In the genomic region with DNA sequence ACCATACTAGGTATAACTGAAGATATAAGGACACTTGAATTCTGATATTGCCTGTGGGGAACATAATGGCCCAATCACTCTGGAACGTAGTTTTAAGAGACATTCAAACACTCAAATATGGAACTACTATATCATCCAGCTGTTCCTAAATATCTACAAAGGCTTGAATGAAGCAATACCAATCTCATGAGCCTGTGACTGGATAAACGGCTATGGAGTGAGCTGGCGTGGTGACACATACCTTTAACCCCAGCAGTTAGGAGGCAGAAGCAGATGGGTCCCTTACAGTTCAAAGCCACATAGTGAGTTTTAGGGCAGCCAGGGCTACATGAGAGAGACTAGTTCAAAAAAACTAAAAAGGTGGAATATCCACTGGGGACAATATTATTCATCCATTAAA, we compare ENCODE assay signal across 33 mouse cellular contexts. TPM values are rescaled to one million over a fixed set of nuclear protein-coding genes. Genes with fewer than 3 reads are reported as not detected.
A peak's percentile ranks its signal among the peaks of the same experiment; 100 is the strongest.
DNase-seq lines count a peak whose midpoint lies in the region; ATAC-seq and TF ChIP-seq lines count a peak whose summit lies in the region.
"Had no signal": no experiment of that assay in that cellular context is flagged by ENCODE, and none has a peak within 500 bp of the region (broad histone marks: within the 10 kb centered on the region; RNA-seq: fewer than 3 reads in every experiment).

No protein-coding gene starts in this region.

- H3K79me2 ChIP-seq in C2C12 (ENCODE audit: control insufficient read depth, insufficient read depth), result no peaks in the 10 kb centered on the region

- peaks cover 7% of the 10 kb centered on the region; the same call in 1 of the 2 replicates for H3K4me1 ChIP-seq in stomach, embryonic 15.5 days
- H3K4me1 ChIP-seq: liver, embryonic 15.5 days had no signal

- DNase-seq in layer of hippocampus, adult 2 months (ENCODE audit: low spot score in 2 of 2), result no peak
- DNase-seq in layer of hippocampus, adult 18-20 months (ENCODE audit: low spot score in 2 of 2), result no peak
- DNase-seq in 3134 (ENCODE audit: extremely low read depth, insufficient read length, low spot score), result peak; percentile 40
- no peak for DNase-seq in adrenal gland, adult 2 months
- no peak for DNase-seq in layer of hippocampus, postnatal 36 days
- DNase-seq: adrenal gland, postnatal 14 days; cerebellum, adult 11 months; cerebellum, adult 9-10 months; cerebellum, postnatal 36 days; heart, postnatal 14 days; kidney, adult 11 months; kidney, postnatal 4 days; layer of hippocampus, adult 9-11 months; right cerebral cortex, postnatal 25 days; thymus, postnatal 4 days had no signal

- ATAC-seq in stomach, embryonic 15.5 days (ENCODE audit: insufficient read depth, low FRiP score, low read depth), result no peak
- ATAC-seq: forebrain, embryonic 15.5 days; inflammation-experienced regulatory T-cells, adult 6 months; midbrain, embryonic 13.5 days; Patski had no signal

- no peaks in the 10 kb centered on the region for H3K27me3 ChIP-seq in C2C12 (ENCODE audit: control insufficient read depth, insufficient read depth, insufficient read length)
- no peaks in the 10 kb centered on the region for H3K27me3 ChIP-seq in stomach, embryonic 15.5 days (replicated peaks)
- H3K27me3 ChIP-seq: forebrain, embryonic 15.5 days; hindbrain, embryonic 15.5 days; limb, embryonic 12.5 days; liver, embryonic 15.5 days; megakaryocyte, embryonic 14.5 days; midbrain, embryonic 13.5 days; neural tube, embryonic 15.5 days; Patski had no signal

- no peak overlapping the region for H3K4me2 ChIP-seq in stomach, embryonic 15.5 days
- H3K4me2 ChIP-seq: forebrain, embryonic 15.5 days; hindbrain, embryonic 15.5 days; limb, embryonic 12.5 days; liver, embryonic 15.5 days; midbrain, embryonic 13.5 days; neural tube, embryonic 15.5 days had no signal

- no peaks in the 10 kb centered on the region for H3K79me3 ChIP-seq in C2C12 (ENCODE audit: low read depth)

- H3K9ac ChIP-seq in stomach, embryonic 15.5 days, result no peak overlapping the region
- H3K9ac ChIP-seq: forebrain, embryonic 15.5 days; hindbrain, embryonic 15.5 days; limb, embryonic 12.5 days; liver, embryonic 15.5 days; midbrain, embryonic 13.5 days; neural tube, embryonic 15.5 days had no signal

- H3K27ac ChIP-seq in layer of hippocampus, adult 2 months, result peak overlapping the region; percentile 7; the same call in 1 of the 2 replicates
- 0 out of 2 replicates have a peak overlapping the region, but pooled peaks have one; percentile 49 for H3K27ac ChIP-seq in stomach, embryonic 15.5 days
- H3K27ac ChIP-seq: forebrain, embryonic 10.5 days; forebrain, embryonic 15.5 days; hindbrain, embryonic 10.5 days; hindbrain, embryonic 15.5 days; left cerebral cortex, adult 2 months; liver, embryonic 15.5 days; midbrain, embryonic 13.5 days; neural tube, embryonic 15.5 days had no signal

- H3ac ChIP-seq in C2C12 (ENCODE audit: control insufficient read depth, insufficient read length, low read depth), result no peak overlapping the region

- H3K4me3 ChIP-seq in layer of hippocampus, adult 2 months, result no peak overlapping the region
- no peak overlapping the region for H3K4me3 ChIP-seq in C2C12 (ENCODE audit: insufficient read depth, poor library complexity, severe bottlenecking)
- H3K4me3 ChIP-seq in stomach, embryonic 15.5 days (replicated peaks), result no peak overlapping the region
- H3K4me3 ChIP-seq: forebrain, embryonic 10.5 days; forebrain, embryonic 15.5 days; hindbrain, embryonic 10.5 days; hindbrain, embryonic 15.5 days; left cerebral cortex, adult 2 months; limb, embryonic 12.5 days; liver, embryonic 15.5 days; megakaryocyte, embryonic 14.5 days; midbrain, embryonic 13.5 days; neural tube, embryonic 15.5 days had no signal

- TF ChIP-seq CTCF in layer of hippocampus, adult 2 months (conservative IDR thresholded peaks at IDR 0.05), result no peak
- no peak for TF ChIP-seq CTCF in C2C12 (IDR thresholded peaks at IDR 0.05; ENCODE audit: control insufficient read depth, insufficient read depth, insufficient read length)

- no peaks in the 10 kb centered on the region for H3K36me3 ChIP-seq in C2C12 (ENCODE audit: control insufficient read depth, insufficient read depth)
- no peaks in the 10 kb centered on the region for H3K36me3 ChIP-seq in stomach, embryonic 15.5 days
- H3K36me3 ChIP-seq: forebrain, embryonic 10.5 days; forebrain, embryonic 15.5 days; G1E; hindbrain, embryonic 10.5 days; hindbrain, embryonic 15.5 days; limb, embryonic 12.5 days; liver, embryonic 15.5 days; midbrain, embryonic 13.5 days; neural tube, embryonic 15.5 days had no signal

- 59% methylated on average over 3 of the region's 3 CpGs for WGBS in stomach, embryonic 15.5 days

- H3K9me3 ChIP-seq in stomach, embryonic 15.5 days, result no peaks in the 10 kb centered on the region
- H3K9me3 ChIP-seq: forebrain, embryonic 10.5 days; forebrain, embryonic 15.5 days; hindbrain, embryonic 10.5 days; hindbrain, embryonic 15.5 days; limb, embryonic 12.5 days; liver, embryonic 15.5 days; midbrain, embryonic 13.5 days; neural tube, embryonic 15.5 days had no signal

TF ChIP-seq in C2C12, 6 proteins besides CTCF, POLR2A, EP300 and RAD21:
- peak; percentile 84 for TF ChIP-seq CEBPB (IDR thresholded peaks at IDR 0.05; ENCODE audit: low read depth)
- TF ChIP-seq MYOD1 (IDR thresholded peaks at IDR 0.05; ENCODE audit: control insufficient read depth, insufficient read length, low read depth), result peak; percentile 71
- no peak for TF ChIP-seq MAX (IDR thresholded peaks at IDR 0.05)
- no peak for TF ChIP-seq FOSL1 (IDR thresholded peaks at IDR 0.05; ENCODE audit: insufficient read depth, low read length, poor library complexity, severe bottlenecking)
TF ChIP-seq in C2C12: peak in this region for 2.

RNA-seq across cellular contexts. Expression of a gene that starts 54.3 kb away (rescaled TPM):
- 1 to 10 TPM; 2.2 to 2.5 TPM for total RNA-seq in layer of hippocampus, adult 2 months (2021)
- total RNA-seq in layer of hippocampus, adult 18-20 months (2021), result 1 to 10 TPM; 1.5 to 3.5 TPM
- 0.33 TPM for polyA plus RNA-seq in C2C12 (2012; fragmentation: generic; extraction: Trizol)
- polyA plus RNA-seq in stomach, embryonic 15.5 days (2015; fragmentation: Nextera tagmentation; extraction: Ambion mirVana), result 0.51 and 0.86 TPM in 2 replicates
- total RNA-seq in adrenal gland, adult 2 months (2021), result not detected
- not detected in 2 replicates for polyA plus RNA-seq in adrenal gland, adult 2 months (2012; rRNA removed)
- 1 to 10 TPM; 1.7 to 1.9 TPM for total RNA-seq in layer of hippocampus, postnatal 36 days (2021)
- total RNA-seq: adrenal gland, postnatal 14 days; gastrocnemius, postnatal 4 days; heart, adult 8-10 months; heart, postnatal 14 days; liver, adult 2 months had no signal
- polyA plus RNA-seq: liver, adult 2 months had no signal

RNA-seq across cellular contexts. Expression of a gene that starts 54.4 kb away (rescaled TPM):
- 10 to 100 TPM; 21.5 to 24.7 TPM for total RNA-seq in layer of hippocampus, adult 2 months (2021)
- total RNA-seq in layer of hippocampus, adult 18-20 months (2021), result 10 to 100 TPM; 19.4 to 24.9 TPM
- 1.8 TPM for polyA plus RNA-seq in C2C12 (2012; fragmentation: generic; extraction: Trizol)
- polyA plus RNA-seq in stomach, embryonic 15.5 days (2015; fragmentation: Nextera tagmentation; extraction: Ambion mirVana), result 3.2 and 4.0 TPM in 2 replicates
- total RNA-seq in adrenal gland, adult 2 months (2021), result 1 to 10 TPM; 6.5 to 6.9 TPM
- 2.6 and 2.7 TPM in 2 replicates for polyA plus RNA-seq in adrenal gland, adult 2 months (2012; rRNA removed)
- total RNA-seq in layer of hippocampus, postnatal 36 days (2021), result 10 to 100 TPM; 23.9 to 25.1 TPM

RNA-seq across cellular contexts. Expression of a gene that starts 57.8 kb away (rescaled TPM):
- total RNA-seq in layer of hippocampus, adult 2 months (2021), result 10 to 100 TPM; 37.0 to 44.7 TPM
- 10 to 100 TPM; 45.5 to 48.1 TPM for total RNA-seq in layer of hippocampus, adult 18-20 months (2021)
- polyA plus RNA-seq in C2C12 (2012; fragmentation: generic; extraction: Trizol), result 5.5 TPM
- polyA plus RNA-seq in stomach, embryonic 15.5 days (2015; fragmentation: Nextera tagmentation; extraction: Ambion mirVana), result 8.2 and 9.1 TPM in 2 replicates
- 1 to 10 TPM; 4.6 to 9.8 TPM for total RNA-seq in adrenal gland, adult 2 months (2021)
- 1.3 and 1.4 TPM in 2 replicates for polyA plus RNA-seq in adrenal gland, adult 2 months (2012; rRNA removed)
- total RNA-seq in layer of hippocampus, postnatal 36 days (2021), result 10 to 100 TPM; 42.5 to 47.1 TPM
- polyA plus RNA-seq: G1E had no signal
